Mouse (Mus musculus): ENCODE data around the gene Dpysl5. TPM values are rescaled to one million over a fixed set of nuclear protein-coding genes. Genes with fewer than 3 reads are reported as not detected.
"Not testable (repeated sequence)": the region's sequence is repeated elsewhere in the genome, so short reads cannot be mapped to it uniquely, and the experiment has no call there.

Dpysl5 gene
- polyA plus RNA-seq, 1 experiment from 2014 or later, result 3.9 TPM

- Histone ChIP-seq H3K4me3 (ENCODE audit: low read depth, low read length) (no peak overlapping the region), H3K9me3 (ENCODE audit: control insufficient read depth, low read length) (no peaks in the 10 kb centered on the region), H3K4me2 (ENCODE audit: low read depth, severe bottlenecking) (no peak overlapping the region), H3K4me1 (ENCODE audit: control insufficient read depth, insufficient read depth, low read length) (no peaks in the 10 kb centered on the region), H3K9ac (ENCODE audit: low read length) (no peak overlapping the region), H3K27me3 (ENCODE audit: control insufficient read depth, insufficient read depth, low read length) (no peaks in the 10 kb centered on the region), H3K27ac (replicated peaks; ENCODE audit: low read depth, low read length) (no peak overlapping the region), H3K36me3 (ENCODE audit: control insufficient read depth, insufficient read depth, low read length) (no peaks in the 10 kb centered on the region)
- no peak for DNase-seq (ENCODE audit: low spot score)
- 71% methylated on average over 3 of the region's 3 CpGs for WGBS
- no peak for ATAC-seq (ENCODE audit: insufficient number of reproducible peaks, low FRiP score, low TSS enrichment, low read depth)
These were observed 27.4 kb upstream of the Dpysl5 start for GRCm38 (mm10) chr5:30683993-30684392.

- no peak overlapping the region for H3K4me2 ChIP-seq (ENCODE audit: low read depth, severe bottlenecking)
- H3K27ac ChIP-seq (replicated peaks; ENCODE audit: low read depth, low read length), result no peak overlapping the region
- no peaks in the 10 kb centered on the region for H3K4me1 ChIP-seq (ENCODE audit: control insufficient read depth, insufficient read depth, low read length)
- H3K36me3 ChIP-seq (ENCODE audit: control insufficient read depth, insufficient read depth, low read length), result no peaks in the 10 kb centered on the region
- no peak overlapping the region for H3K4me3 ChIP-seq (ENCODE audit: low read depth, low read length)
- H3K9ac ChIP-seq (ENCODE audit: low read length), result no peak overlapping the region
- no peaks in the 10 kb centered on the region for H3K27me3 ChIP-seq (ENCODE audit: control insufficient read depth, insufficient read depth, low read length)
- no peak for ATAC-seq (ENCODE audit: insufficient number of reproducible peaks, low FRiP score, low TSS enrichment, low read depth)
- no peaks in the 10 kb centered on the region for H3K9me3 ChIP-seq (ENCODE audit: control insufficient read depth, low read length)
- peak; percentile 38 for DNase-seq (ENCODE audit: low spot score)
- 70% methylated on average over 3 of the region's 3 CpGs for WGBS
These were observed 24.6 kb upstream of the Dpysl5 start for GRCm38 (mm10) chr5:30686781-30687180.

DNA sequence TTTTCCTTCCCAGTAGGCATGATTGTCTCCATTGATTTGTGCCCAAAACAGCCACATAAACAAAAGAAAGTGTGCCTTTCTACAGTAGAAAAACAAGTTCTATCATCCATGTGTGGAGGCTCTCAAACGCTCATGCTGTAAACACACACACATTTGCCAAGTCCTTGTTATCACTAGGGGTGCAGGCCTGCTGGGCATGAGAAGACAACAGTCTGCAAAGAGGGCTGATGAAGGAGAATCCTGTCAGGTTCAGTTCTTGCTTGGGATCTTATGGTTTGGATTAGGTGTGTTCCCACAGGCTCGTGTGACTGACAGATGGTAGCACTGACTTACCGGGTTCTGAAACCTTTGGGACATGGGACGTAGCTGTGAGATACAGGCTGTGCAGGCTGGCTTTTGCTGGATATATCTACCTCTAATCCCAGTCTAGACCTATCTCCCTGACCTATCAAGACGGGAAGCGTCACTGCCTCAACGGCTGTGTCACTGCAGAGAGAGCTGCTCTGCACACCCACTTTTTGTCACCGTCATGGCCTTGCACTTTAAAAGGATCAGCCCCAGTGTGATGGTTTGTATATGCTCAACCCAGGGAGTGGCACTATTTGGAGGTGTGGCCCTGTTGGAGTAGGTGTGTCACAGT, 10.9 kb upstream of the Dpysl5 start:
- ATAC-seq (ENCODE audit: insufficient number of reproducible peaks, low FRiP score, low TSS enrichment, low read depth), result no peak
- no peak overlapping the region for H3K9ac ChIP-seq (ENCODE audit: low read length)

DNA sequence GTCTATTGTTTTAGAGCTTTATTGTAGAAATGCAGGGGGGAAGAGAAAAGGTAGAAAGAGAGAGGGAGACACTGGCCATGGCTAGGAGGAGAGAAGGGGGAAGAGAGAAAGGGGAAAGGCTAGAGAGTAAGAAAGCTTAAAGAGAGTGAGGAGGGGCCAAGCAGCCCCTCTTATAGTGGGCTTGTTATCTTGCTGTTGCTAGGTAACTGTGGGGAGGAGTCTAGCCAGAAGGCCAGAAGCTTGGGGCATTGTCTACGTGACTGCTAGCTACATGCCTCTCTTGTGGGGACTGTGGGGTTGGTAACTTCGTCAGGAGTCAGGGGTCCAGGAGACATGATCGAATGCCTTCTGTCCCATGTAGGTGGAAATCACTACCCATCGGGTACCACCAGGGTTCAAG, 10.0 kb upstream of the Dpysl5 start:
- not testable (repeated sequence) for ATAC-seq (ENCODE audit: insufficient number of reproducible peaks, low FRiP score, low TSS enrichment, low read depth)

More for the DNA sequence above, 10.9 kb upstream of the Dpysl5 start:
- Histone ChIP-seq H3K4me2 (ENCODE audit: low read depth, severe bottlenecking) (no peak overlapping the region), H3K27ac (replicated peaks; ENCODE audit: low read depth, low read length) (no peak overlapping the region), H3K4me3 (ENCODE audit: low read depth, low read length) (no peak overlapping the region), H3K4me1 (ENCODE audit: control insufficient read depth, insufficient read depth, low read length) (no peaks in the 10 kb centered on the region), H3K9me3 (ENCODE audit: control insufficient read depth, low read length) (no peaks in the 10 kb centered on the region), H3K27me3 (ENCODE audit: control insufficient read depth, insufficient read depth, low read length) (no peaks in the 10 kb centered on the region), H3K36me3 (ENCODE audit: control insufficient read depth, insufficient read depth, low read length) (no peaks in the 10 kb centered on the region)
- DNase-seq (ENCODE audit: low spot score), result no peak
- WGBS, result 78% methylated on average over 8 of the region's 8 CpGs

DNA sequence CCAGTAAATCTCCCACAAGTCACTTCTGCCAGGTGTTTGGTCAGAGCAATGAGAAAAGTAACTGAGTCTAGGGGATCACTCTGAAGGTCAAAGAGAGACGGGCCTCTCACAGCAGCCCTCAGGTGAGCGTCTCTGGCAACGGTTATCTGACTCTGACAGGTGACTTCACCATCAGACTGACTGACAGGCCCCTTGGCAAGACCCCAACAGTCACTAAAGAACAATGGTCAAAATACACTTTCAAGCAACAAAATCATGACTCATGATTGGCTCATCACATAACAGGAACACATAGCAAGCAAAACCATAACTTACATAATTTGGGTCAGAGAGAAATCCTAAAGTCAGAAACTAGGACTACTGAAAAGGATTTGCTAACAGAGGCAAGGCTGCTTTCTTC, 9.5 kb upstream of the Dpysl5 start:
- Histone ChIP-seq H3K9ac (ENCODE audit: low read length) (no peak overlapping the region), H3K4me2 (ENCODE audit: low read depth, severe bottlenecking) (no peak overlapping the region), H3K9me3 (ENCODE audit: control insufficient read depth, low read length) (no peaks in the 10 kb centered on the region), H3K36me3 (ENCODE audit: control insufficient read depth, insufficient read depth, low read length) (no peaks in the 10 kb centered on the region), H3K4me3 (ENCODE audit: low read depth, low read length) (no peak overlapping the region), H3K27me3 (ENCODE audit: control insufficient read depth, insufficient read depth, low read length) (no peaks in the 10 kb centered on the region), H3K4me1 (ENCODE audit: control insufficient read depth, insufficient read depth, low read length) (no peaks in the 10 kb centered on the region), H3K27ac (replicated peaks; ENCODE audit: low read depth, low read length) (no peak overlapping the region)
- 87% methylated on average over 3 of the region's 3 CpGs for WGBS
- DNase-seq (ENCODE audit: low spot score), result no peak
- no peak for ATAC-seq (ENCODE audit: insufficient number of reproducible peaks, low FRiP score, low TSS enrichment, low read depth)

More for the DNA sequence above, 10.0 kb upstream of the Dpysl5 start:
- not testable (repeated sequence) for H3K27me3 ChIP-seq (ENCODE audit: control insufficient read depth, insufficient read depth, low read length); H3K27ac ChIP-seq (replicated peaks; ENCODE audit: low read depth, low read length); H3K4me3 ChIP-seq (ENCODE audit: low read depth, low read length); H3K9ac ChIP-seq (ENCODE audit: low read length); DNase-seq (ENCODE audit: low spot score); H3K9me3 ChIP-seq (ENCODE audit: control insufficient read depth, low read length); H3K4me2 ChIP-seq (ENCODE audit: low read depth, severe bottlenecking); H3K4me1 ChIP-seq (ENCODE audit: control insufficient read depth, insufficient read depth, low read length); H3K36me3 ChIP-seq (ENCODE audit: control insufficient read depth, insufficient read depth, low read length)
- 52% methylated on average over 4 of the region's 4 CpGs for WGBS

DNA sequence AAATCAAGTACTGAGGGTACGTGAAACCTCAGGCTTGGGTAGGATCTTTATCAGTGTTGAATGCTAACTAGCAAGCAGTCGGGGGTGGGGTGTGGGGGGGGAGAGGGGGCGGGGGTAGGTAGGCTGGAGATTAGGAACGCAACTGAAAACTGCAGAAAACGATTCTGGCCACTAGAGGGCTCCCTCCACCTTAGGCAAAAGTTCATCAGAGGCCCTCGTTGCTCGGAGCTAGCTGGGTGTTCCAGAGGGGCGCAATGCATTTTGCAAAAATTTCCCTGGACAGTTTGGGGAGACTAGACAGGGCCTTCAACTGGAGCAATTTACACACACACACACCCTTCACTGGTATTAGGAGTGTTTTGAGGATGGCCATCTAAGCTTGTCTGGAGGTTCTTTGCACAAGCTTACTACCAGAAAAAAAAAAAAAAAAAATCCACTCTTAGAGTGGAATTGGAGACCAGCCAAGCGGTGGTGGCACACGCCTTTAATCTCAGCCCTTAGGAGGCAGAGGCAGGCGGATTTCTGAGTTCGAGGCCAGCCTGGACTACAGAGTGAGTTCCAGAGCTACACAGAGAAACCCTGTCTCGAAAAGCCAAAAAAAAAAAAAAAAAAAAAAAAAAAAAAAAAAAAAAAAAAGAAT, 1.5 kb upstream of the Dpysl5 start:
- Histone ChIP-seq H3K9ac (ENCODE audit: low read length) (no peak overlapping the region), H3K36me3 (ENCODE audit: control insufficient read depth, insufficient read depth, low read length) (no peaks in the 10 kb centered on the region), H3K27ac (replicated peaks; ENCODE audit: low read depth, low read length) (no peak overlapping the region), H3K9me3 (ENCODE audit: control insufficient read depth, low read length) (no peaks in the 10 kb centered on the region), H3K4me1 (ENCODE audit: control insufficient read depth, insufficient read depth, low read length) (peaks cover 12% of the 10 kb centered on the region), H3K27me3 (ENCODE audit: control insufficient read depth, insufficient read depth, low read length) (peaks cover 24% of the 10 kb centered on the region), H3K4me3 (ENCODE audit: low read depth, low read length) (no peak overlapping the region), H3K4me2 (ENCODE audit: low read depth, severe bottlenecking) (no peak overlapping the region)
- ATAC-seq (ENCODE audit: insufficient number of reproducible peaks, low FRiP score, low TSS enrichment, low read depth), result no peak
- 11% methylated on average over 13 of the region's 13 CpGs for WGBS
- DNase-seq (ENCODE audit: low spot score), result peak; percentile 89

DNA sequence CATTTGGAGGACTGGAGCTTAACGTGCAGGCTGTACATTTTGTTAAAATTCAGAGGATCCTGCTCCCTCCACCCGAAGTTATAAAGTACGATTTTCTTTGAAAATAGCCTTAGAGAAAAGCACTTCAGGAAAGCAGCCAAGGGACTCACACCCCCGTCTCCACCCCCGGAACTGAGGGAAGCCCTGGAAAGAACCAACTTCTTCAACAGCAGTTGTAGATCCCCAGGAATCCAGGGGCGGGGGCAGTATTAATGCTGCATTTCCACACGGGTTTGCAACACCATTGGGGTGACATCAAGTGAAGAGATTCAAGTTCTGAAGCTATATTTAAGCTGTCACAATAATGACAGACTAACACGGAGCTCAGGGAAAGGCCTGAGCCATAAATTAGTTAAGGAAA, 878 bp upstream of the Dpysl5 start:
- no peak for ATAC-seq (ENCODE audit: insufficient number of reproducible peaks, low FRiP score, low TSS enrichment, low read depth)
- Histone ChIP-seq H3K9me3 (ENCODE audit: control insufficient read depth, low read length) (no peaks in the 10 kb centered on the region), H3K27me3 (ENCODE audit: control insufficient read depth, insufficient read depth, low read length) (peaks cover 25% of the 10 kb centered on the region), H3K27ac (replicated peaks; ENCODE audit: low read depth, low read length) (no peak overlapping the region), H3K36me3 (ENCODE audit: control insufficient read depth, insufficient read depth, low read length) (no peaks in the 10 kb centered on the region), H3K9ac (ENCODE audit: low read length) (no peak overlapping the region), H3K4me3 (ENCODE audit: low read depth, low read length) (no peak overlapping the region), H3K4me1 (ENCODE audit: control insufficient read depth, insufficient read depth, low read length) (peaks cover 12% of the 10 kb centered on the region), H3K4me2 (ENCODE audit: low read depth, severe bottlenecking) (peak overlapping the region; percentile 20; the same call in 1 of the 2 replicates)
- no peak for DNase-seq (ENCODE audit: low spot score)
- 18% methylated on average over 8 of the region's 8 CpGs for WGBS

GRCm38 (mm10) chr5:30712002-30712390, 632 bp downstream of the Dpysl5 start:
- Histone ChIP-seq H3K9ac (ENCODE audit: low read length) (peak overlapping the region; percentile 31; the same call in 1 of the 2 replicates), H3K9me3 (ENCODE audit: control insufficient read depth, low read length) (no peaks in the 10 kb centered on the region), H3K36me3 (ENCODE audit: control insufficient read depth, insufficient read depth, low read length) (no peaks in the 10 kb centered on the region), H3K27me3 (ENCODE audit: control insufficient read depth, insufficient read depth, low read length) (peaks cover 25% of the 10 kb centered on the region), H3K4me1 (ENCODE audit: control insufficient read depth, insufficient read depth, low read length) (peaks cover 12% of the 10 kb centered on the region), H3K27ac (replicated peaks; ENCODE audit: low read depth, low read length) (no peak overlapping the region), H3K4me3 (ENCODE audit: low read depth, low read length) (peak overlapping the region; percentile 39), H3K4me2 (ENCODE audit: low read depth, severe bottlenecking) (peak overlapping the region; percentile 70)
- no peak for DNase-seq (ENCODE audit: low spot score)
- under 1% methylated on average over 14 of the region's 14 CpGs for WGBS
- ATAC-seq (ENCODE audit: insufficient number of reproducible peaks, low FRiP score, low TSS enrichment, low read depth), result peak; percentile 23; the same call in 1 of the 2 replicates
